Mouse (Mus musculus) ES-Bruce4 (cell line): Measurements from ENCODE around the gene Cd180. TPM values are rescaled to one million over a fixed set of nuclear protein-coding genes. Genes with fewer than 3 reads are reported as not detected.

Experiments
- H3K27ac ChIP-seq: 2 replicates; pipeline ENCODE4 v1.5.1; 2012; ENCODE audit warnings: low read length, inconsistent platforms; ENCODE audit not compliant: insufficient read depth
- H3K27me3 ChIP-seq: 2 replicates; pipeline ENCODE4 v1.6.1; 2012; ENCODE audit warnings: mild to moderate bottlenecking, low read length, inconsistent platforms; ENCODE audit not compliant: control insufficient read depth, poor library complexity, insufficient read depth, severe bottlenecking
- H3K36me3 ChIP-seq: 2 replicates; pipeline ENCODE4 v1.6.1; 2012; ENCODE audit warnings: inconsistent platforms, mild to moderate bottlenecking, low read length, moderate library complexity; ENCODE audit not compliant: control insufficient read depth, poor library complexity, insufficient read depth, severe bottlenecking
- H3K4me1 ChIP-seq: one replicate; pipeline ENCODE4 v1.8.1; 2011; ENCODE audit warnings: low read length; ENCODE audit not compliant: control insufficient read depth, insufficient read depth
- H3K4me3 ChIP-seq: 2 replicates; pipeline ENCODE4 v1.5.1; 2011; ENCODE audit warnings: low read depth, mild to moderate bottlenecking, low read length
- H3K9ac ChIP-seq: 2 replicates; pipeline ENCODE4 v1.6.1; 2012; ENCODE audit warnings: low read depth, mild to moderate bottlenecking, inconsistent platforms; ENCODE audit not compliant: poor library complexity, severe bottlenecking
- H3K9me3 ChIP-seq: replicated peaks from 2 replicates; pipeline ENCODE4 v1.6.1; 2012; ENCODE audit warnings: mild to moderate bottlenecking, low read length, inconsistent platforms; ENCODE audit not compliant: control insufficient read depth, poor library complexity, insufficient read depth, severe bottlenecking
- CTCF ChIP-seq: IDR thresholded peaks from one replicate; pipeline ENCODE4 v1.8.1; 2011; ENCODE audit warnings: low read depth, low read length
- EP300 ChIP-seq: IDR thresholded peaks from 2 replicates; pipeline ENCODE4 v1.6.1; 2011; ENCODE audit warnings: low read depth, low read length; ENCODE audit not compliant: insufficient read depth
- POLR2A ChIP-seq: IDR thresholded peaks from one replicate; pipeline ENCODE4 v1.8.1; 2011; ENCODE audit warnings: low read length; ENCODE audit not compliant: insufficient read depth
- polyA plus RNA-seq: library from polyadenylated mRNA; stranded (reverse); fragments of >200 nt; gene quantifications from 2 replicates; pipeline ENCODE4 v1.2.4, GENCODE M21; 2011; ENCODE audit warnings: low read depth; ENCODE audit not compliant: missing spikeins, insufficient read depth, insufficient read length

The Cd180 gene
- polyA plus RNA-seq, 1 experiment: not detected

GRCm38 (mm10) chr13:102695121-102695905 lies 2.0 kb downstream of the Cd180 start:
- Histone ChIP-seq H3K9ac (no peak overlapping the region), H3K27ac (no peak overlapping the region), H3K4me3 (no peak overlapping the region), H3K36me3 (no peaks in the 10 kb centered on the region), H3K27me3 (no peaks in the 10 kb centered on the region), H3K9me3 (no peaks in the 10 kb centered on the region), H3K4me1 (peaks cover 5% of the 10 kb centered on the region)
- TF ChIP-seq EP300 (no peak), CTCF (no peak), POLR2A (no peak)

GRCm38 (mm10) chr13:102698335-102698734 lies 5.0 kb downstream of the Cd180 start:
- Histone ChIP-seq H3K9me3 (no peaks in the 10 kb centered on the region), H3K9ac (no peak overlapping the region), H3K4me3 (peak overlapping the region; percentile 32; the same call in 1 of the 2 replicates), H3K27ac (no peak overlapping the region), H3K36me3 (no peaks in the 10 kb centered on the region), H3K4me1 (peaks cover 3% of the 10 kb centered on the region), H3K27me3 (no peaks in the 10 kb centered on the region)
- no peak for TF ChIP-seq POLR2A
- no peak for TF ChIP-seq CTCF
- TF ChIP-seq EP300: no peak

- Histone ChIP-seq H3K27ac (no peak overlapping the region), H3K9me3 (no peaks in the 10 kb centered on the region), H3K36me3 (no peaks in the 10 kb centered on the region), H3K27me3 (no peaks in the 10 kb centered on the region), H3K9ac (no peak overlapping the region), H3K4me1 (peaks cover 3% of the 10 kb centered on the region), H3K4me3 (peak overlapping the region; percentile 32; the same call in 1 of the 2 replicates)
- no peak for TF ChIP-seq POLR2A
- TF ChIP-seq CTCF: no peak
- TF ChIP-seq EP300: no peak
These were observed 5.5 kb downstream of the Cd180 start for GRCm38 (mm10) chr13:102698751-102699323.

- Histone ChIP-seq H3K4me3 (no peak overlapping the region), H3K27me3 (no peaks in the 10 kb centered on the region), H3K27ac (no peak overlapping the region), H3K36me3 (no peaks in the 10 kb centered on the region), H3K9ac (no peak overlapping the region), H3K9me3 (no peaks in the 10 kb centered on the region), H3K4me1 (peaks cover 3% of the 10 kb centered on the region)
- TF ChIP-seq CTCF (no peak), EP300 (no peak), POLR2A (no peak)
These were observed 6.8 kb downstream of the Cd180 start for GRCm38 (mm10) chr13:102700176-102700575.

DNA sequence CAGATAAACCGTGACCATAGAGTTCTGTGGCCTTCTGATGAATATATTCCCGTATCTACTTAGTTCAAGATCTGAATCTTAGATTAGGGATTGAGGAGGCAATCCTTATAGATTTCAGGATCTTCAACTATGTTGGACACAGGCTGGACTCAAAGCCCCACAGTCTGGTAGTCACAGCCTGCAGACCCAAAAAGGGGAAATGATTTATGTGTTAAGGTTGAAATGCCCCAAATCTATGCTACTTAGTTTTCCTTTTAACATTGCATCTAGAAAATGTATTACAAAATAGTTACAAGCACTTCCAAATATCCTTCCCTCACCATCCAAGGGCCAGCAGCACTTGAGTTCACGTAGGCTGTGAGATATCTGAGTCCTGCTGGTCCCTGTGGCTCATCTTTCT lies 7.4 kb downstream of the Cd180 start:
- Histone ChIP-seq H3K36me3 (no peaks in the 10 kb centered on the region), H3K9ac (no peak overlapping the region), H3K27me3 (no peaks in the 10 kb centered on the region), H3K4me3 (no peak overlapping the region), H3K4me1 (peaks cover 3% of the 10 kb centered on the region), H3K9me3 (no peaks in the 10 kb centered on the region), H3K27ac (no peak overlapping the region)
- TF ChIP-seq EP300 (no peak), POLR2A (no peak), CTCF (no peak)

GRCm38 (mm10) chr13:102716973-102717372 lies 23.6 kb downstream of the Cd180 start:
- TF ChIP-seq CTCF (no peak), POLR2A (no peak), EP300 (no peak)

More at GRCm38 (mm10) chr13:102716973-102717372, 23.6 kb downstream of the Cd180 start:
- Histone ChIP-seq H3K9me3 (no peaks in the 10 kb centered on the region), H3K4me3 (no peak overlapping the region), H3K27me3 (no peaks in the 10 kb centered on the region), H3K4me1 (no peaks in the 10 kb centered on the region), H3K9ac (no peak overlapping the region), H3K36me3 (no peaks in the 10 kb centered on the region), H3K27ac (no peak overlapping the region)
